ENCODE assay signal across 10 mouse cellular contexts in genomic region chr4:136748842-136749392, GRCm38 (mm10).
DNase-seq lines count a peak whose midpoint lies in the region; ATAC-seq lines count a peak whose summit lies in the region.
"Had no signal": no experiment of that assay in that cellular context is flagged by ENCODE, and none has a peak within 500 bp of the region (broad histone marks: within the 10 kb centered on the region; RNA-seq: fewer than 3 reads in every experiment).

No protein-coding gene starts in this region.

- H3K4me1 ChIP-seq in embryonic facial prominence, embryonic 13.5 days: peaks cover 35% of the 10 kb centered on the region
- peaks cover 86% of the 10 kb centered on the region for H3K4me1 ChIP-seq in hindbrain, embryonic 12.5 days

- H3K27me3 ChIP-seq in embryonic facial prominence, embryonic 13.5 days: peaks cover 14% of the 10 kb centered on the region
- H3K27me3 ChIP-seq in hindbrain, embryonic 12.5 days: no peaks in the 10 kb centered on the region

- no peak for ATAC-seq in embryonic facial prominence, embryonic 13.5 days (ENCODE audit: insufficient number of reproducible peaks, insufficient read depth, low FRiP score, low TSS enrichment, low read depth)
- no peak for ATAC-seq in hindbrain, embryonic 12.5 days (ENCODE audit: low FRiP score)

- no peak overlapping the region for H3K4me2 ChIP-seq in embryonic facial prominence, embryonic 13.5 days
- no peak overlapping the region for H3K4me2 ChIP-seq in hindbrain, embryonic 12.5 days (replicated peaks)

- H3K9me3 ChIP-seq in embryonic facial prominence, embryonic 13.5 days: no peaks in the 10 kb centered on the region
- H3K9me3 ChIP-seq in hindbrain, embryonic 12.5 days (replicated peaks): no peaks in the 10 kb centered on the region

- H3K4me3 ChIP-seq in embryonic facial prominence, embryonic 13.5 days: no peak overlapping the region
- H3K4me3 ChIP-seq in hindbrain, embryonic 12.5 days: no peak overlapping the region

- H3K9ac ChIP-seq in embryonic facial prominence, embryonic 13.5 days: no peak overlapping the region
- no peak overlapping the region for H3K9ac ChIP-seq in hindbrain, embryonic 12.5 days

- 45% methylated on average over 7 of the region's 7 CpGs for WGBS in embryonic facial prominence, embryonic 13.5 days
- WGBS in hindbrain, embryonic 12.5 days: 44% methylated on average over 7 of the region's 7 CpGs

- H3K27ac ChIP-seq in embryonic facial prominence, embryonic 13.5 days: peak overlapping the region; percentile 30; the same call in 1 of the 2 replicates
- peak overlapping the region; percentile 97 for H3K27ac ChIP-seq in hindbrain, embryonic 12.5 days

- peak; percentile 47 for DNase-seq in lung, postnatal 10 days
- no peak for DNase-seq in lung, adult 18-20 months
- DNase-seq in retina, embryonic 14.5 days (ENCODE audit: low spot score): peak; percentile 58
- no peak for DNase-seq in cerebellum, adult 9-10 months
- DNase-seq in ovary, adult 18-20 months (ENCODE audit: low spot score): no peak
- no peak for DNase-seq in left cerebral cortex, adult 18-20 months (ENCODE audit: low spot score in 2 of 2)
- DNase-seq: gastrocnemius, postnatal 25 days; lung, postnatal 36 days had no signal

- H3K36me3 ChIP-seq in embryonic facial prominence, embryonic 13.5 days: no peaks in the 10 kb centered on the region
- no peaks in the 10 kb centered on the region for H3K36me3 ChIP-seq in hindbrain, embryonic 12.5 days

Comparison
In these comparisons a context has a peak if more than half of its experiments do, and no peak if none do; other contexts are left out.
1. DNase-seq: peak in lung, postnatal 10 days (single experiment) and retina, embryonic 14.5 days (single experiment); none in lung, adult 18-20 months (0 of 2), cerebellum, adult 9-10 months (single experiment), ovary, adult 18-20 months (single experiment) and left cerebral cortex, adult 18-20 months (0 of 2).